Mouse (Mus musculus): ENCODE data around the gene Sergef.
A peak's percentile ranks its signal among the peaks of the same experiment; 100 is the strongest.

Gene Sergef

DNA sequence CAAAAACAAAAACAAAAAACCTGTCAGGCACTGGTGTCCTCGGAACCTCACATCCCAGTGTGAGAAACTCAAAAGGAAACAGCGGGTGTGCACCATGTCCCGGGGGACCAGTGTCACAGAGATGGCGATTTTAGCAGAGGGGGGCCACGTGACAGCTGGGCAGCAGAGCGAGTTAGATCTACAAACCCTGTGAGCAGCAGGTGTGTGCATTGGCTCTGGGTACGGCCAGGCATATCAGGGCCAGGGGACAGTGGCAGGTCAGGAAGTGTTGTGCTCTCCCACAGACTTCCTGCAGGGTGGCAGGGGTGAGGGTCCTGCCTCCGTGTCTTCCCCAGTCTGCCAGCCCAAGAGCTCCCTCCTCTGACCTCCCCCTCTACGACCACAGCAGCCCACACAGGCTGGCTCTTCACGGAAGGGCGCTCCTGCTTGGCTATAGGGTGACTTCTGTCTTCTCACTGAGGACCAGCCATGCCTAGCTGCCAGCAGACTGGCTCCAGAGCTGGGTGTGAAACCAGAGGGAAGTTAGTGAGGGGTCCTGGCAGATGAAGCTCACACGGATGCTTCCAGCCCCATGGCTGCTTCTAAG, 230.3 kb downstream of the Sergef start:
- no peak for DNase-seq (ENCODE audit: low read depth, low spot score)

DNA sequence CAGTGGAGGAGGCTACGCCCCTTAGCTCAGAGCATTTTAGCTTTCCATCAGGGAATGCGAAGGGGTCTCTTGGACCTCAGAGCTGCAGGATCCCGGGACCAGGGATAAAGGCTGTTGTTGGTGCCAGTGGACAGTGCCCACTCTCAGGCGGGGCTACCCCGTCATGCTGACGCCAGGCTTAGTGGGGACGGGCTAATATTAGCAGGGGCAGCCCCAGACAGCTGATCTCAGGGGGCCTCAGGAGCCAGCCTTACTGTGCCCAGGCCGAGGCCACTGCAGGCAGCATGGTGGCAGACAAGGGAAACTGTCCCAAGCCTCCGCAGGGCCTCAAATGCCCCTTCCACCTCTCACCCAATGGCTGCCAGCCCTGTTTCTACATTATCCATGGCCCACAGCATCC, 231.0 kb downstream of the Sergef start:
- DNase-seq (ENCODE audit: low read depth, low spot score): no peak

DNA sequence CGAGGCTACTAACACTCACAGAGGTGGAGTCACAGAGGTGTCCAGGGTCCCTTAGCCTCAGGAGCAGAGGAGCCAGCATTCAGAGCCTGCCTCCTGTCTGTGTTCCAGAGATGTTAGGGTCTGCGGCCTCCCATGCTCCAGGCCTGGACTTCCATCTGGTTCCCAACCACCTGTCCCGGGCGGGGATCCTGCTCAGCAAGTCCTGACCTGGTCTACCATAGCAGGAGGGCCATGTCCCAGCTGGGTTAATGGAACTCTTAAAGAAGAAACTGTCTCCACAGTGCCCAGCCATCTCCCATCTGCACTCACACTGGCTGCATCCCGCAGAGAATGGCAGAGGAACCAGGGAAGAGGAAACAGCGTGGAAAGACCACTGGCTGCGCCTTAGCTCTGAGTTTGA, 234.9 kb downstream of the Sergef start:
- DNase-seq (ENCODE audit: low read depth, low spot score): no peak

DNA sequence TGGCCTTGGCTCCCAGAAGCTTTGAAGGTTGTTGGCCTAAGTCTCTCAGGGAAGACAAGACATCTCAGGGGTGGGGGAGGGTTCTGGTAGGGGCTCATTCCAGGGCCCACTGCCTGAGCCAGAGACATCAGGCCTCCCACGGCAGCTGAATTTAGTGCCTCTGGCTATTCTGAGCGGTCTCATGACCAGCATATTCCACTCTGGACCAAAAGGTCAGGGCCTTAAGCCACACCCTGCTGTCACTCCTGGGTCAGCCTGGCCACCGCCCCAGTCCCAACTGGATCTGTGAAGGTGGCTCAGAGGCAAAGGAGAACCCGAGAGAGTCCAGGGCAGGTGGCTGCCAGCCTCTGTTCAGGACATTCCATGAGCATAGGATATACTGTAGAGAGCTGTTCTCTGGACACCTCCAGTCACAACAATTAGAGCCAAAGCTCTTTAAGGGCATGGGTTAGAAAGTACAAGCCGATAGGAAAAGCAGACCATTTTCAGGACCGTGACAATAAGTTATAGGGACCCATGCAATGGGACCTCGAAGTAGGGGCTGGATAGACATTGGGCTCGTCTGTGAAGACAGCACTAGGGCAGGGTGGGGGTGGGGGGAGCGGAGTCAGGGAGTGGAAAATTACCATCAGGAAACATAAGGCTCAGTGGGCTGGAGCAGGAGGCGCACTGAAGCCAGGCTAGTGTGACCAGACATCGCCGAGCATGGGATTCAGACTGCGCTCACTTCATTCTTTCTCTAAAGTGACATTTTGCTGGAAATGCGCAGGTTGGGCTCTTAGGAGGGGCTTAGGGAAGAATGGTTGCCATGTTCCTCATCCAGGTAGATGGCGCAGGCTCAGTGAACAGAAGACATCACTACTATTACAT, 235.8 kb downstream of the Sergef start:
- DNase-seq (ENCODE audit: low read depth, low spot score): no peak

DNA sequence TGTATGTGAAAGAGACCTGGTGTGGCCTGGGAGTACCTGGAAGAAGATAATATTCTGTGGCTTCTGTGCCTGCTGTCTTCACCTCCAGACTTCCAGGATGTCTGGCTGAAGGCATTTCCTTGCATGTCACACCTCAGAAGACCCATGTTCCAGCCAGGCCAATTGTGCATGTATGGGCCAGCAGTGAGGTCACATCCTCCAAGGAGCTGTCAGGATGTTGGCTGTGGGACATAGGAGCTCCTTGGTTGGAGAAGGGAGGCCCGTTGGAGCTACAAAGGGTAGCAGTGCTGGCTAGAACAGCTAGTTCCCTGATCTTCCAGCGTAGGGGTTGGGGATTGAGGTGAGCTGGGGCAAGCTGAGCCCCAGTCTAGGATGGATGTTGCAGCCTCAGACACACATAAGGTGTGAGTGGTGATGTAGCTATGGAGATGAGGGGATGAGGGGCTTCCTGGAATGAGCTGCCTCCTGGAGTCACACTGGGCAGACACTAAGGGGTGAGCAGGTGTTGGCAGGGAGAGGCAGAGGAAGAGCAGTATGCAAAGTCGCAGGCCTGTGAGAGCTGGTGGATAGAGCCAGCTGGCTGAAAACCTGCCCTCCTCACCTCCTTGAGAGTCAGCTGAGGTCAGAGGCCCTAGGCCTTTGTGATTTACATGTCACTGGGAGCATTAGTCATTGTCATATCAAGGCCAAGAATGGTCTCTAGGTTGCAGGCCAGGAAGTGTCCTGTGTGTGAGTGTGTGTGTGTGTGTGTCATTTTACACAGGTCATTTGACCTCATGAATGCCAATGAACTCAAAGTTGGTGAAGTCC, 238.0 kb downstream of the Sergef start:
- DNase-seq (ENCODE audit: low read depth, low spot score): no peak

DNA sequence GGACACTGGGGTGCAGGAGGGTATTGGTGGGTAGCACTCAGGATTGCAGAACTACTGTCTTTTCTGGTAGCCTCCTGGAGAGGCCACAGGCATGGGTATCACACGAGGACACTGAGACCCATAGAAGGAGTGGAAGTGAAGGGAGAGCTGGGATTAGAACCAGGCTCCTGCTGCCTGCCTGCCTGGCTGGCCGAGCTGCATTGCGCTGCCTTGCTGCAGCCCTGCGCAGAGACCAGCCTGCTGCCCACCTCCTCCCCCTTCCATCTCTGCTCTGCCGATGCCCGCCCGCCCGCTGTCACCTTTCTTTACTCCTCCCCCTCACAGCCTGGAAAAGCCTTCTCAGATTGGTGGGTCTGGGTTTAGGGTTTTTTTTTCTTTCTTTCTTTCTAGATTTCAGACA, 239.3 kb downstream of the Sergef start:
- DNase-seq (ENCODE audit: low read depth, low spot score): no peak

DNA sequence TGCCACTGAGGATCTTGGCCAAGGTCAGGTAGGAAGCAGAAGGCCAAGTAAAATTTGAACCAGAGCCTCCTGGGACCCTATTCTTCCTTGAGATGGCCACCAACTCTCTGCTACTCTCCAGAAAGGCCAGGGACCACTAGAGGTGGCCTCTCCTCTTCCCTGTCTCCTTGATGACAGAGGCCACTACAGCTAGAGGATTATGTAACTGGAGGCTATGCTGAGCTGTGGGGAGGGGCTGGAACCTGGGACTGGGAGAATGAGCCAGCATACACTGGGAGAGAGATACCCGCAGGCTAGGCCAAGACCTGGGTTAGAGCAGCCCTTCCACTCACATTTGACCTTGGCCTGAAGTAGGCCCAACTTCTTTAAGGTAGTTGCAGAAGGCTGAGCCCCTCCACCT, 239.9 kb downstream of the Sergef start:
- DNase-seq (ENCODE audit: low read depth, low spot score): no peak

DNA sequence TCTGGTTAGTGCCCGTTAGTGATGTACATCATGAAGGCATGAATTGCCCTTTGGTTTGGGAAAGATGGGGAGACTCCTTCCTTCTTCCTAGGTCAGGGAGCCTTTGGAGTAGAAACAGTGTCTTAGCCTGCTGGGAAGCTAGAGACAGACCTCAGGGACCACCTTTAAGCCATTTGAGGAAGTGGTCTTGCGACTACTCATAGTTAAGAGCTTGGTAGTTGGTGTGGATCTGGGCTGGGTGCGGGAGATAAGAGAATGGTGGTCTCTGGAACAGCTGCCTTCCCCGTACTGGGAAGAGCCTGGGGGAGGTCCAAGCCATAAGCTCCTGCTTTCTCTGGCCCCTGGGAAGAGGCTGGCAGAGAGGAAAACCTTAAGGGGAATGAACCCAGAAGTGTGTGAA, 241.0 kb downstream of the Sergef start:
- no peak for DNase-seq (ENCODE audit: low read depth, low spot score)

DNA sequence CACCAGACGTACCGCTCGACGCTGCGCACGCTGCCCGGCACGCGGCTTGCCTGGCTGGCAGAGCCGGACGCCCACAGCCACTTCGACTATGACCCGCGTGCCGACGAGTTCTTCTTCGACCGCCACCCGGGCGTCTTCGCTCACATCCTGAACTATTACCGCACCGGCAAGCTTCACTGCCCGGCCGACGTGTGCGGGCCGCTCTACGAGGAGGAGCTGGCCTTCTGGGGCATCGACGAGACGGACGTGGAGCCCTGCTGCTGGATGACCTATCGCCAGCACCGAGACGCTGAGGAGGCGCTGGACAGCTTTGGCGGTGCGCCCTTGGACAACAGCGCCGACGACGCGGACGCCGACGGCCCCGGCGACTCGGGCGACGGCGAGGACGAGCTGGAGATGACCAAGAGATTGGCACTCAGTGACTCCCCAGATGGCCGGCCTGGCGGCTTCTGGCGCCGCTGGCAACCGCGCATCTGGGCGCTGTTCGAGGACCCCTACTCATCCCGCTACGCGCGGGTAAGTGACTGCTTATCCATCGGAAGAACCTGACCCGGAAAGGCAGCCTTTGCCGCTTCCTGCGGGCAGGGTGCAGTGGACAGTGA, 241.8 kb downstream of the Sergef start:
- DNase-seq (ENCODE audit: low read depth, low spot score): no peak

DNA sequence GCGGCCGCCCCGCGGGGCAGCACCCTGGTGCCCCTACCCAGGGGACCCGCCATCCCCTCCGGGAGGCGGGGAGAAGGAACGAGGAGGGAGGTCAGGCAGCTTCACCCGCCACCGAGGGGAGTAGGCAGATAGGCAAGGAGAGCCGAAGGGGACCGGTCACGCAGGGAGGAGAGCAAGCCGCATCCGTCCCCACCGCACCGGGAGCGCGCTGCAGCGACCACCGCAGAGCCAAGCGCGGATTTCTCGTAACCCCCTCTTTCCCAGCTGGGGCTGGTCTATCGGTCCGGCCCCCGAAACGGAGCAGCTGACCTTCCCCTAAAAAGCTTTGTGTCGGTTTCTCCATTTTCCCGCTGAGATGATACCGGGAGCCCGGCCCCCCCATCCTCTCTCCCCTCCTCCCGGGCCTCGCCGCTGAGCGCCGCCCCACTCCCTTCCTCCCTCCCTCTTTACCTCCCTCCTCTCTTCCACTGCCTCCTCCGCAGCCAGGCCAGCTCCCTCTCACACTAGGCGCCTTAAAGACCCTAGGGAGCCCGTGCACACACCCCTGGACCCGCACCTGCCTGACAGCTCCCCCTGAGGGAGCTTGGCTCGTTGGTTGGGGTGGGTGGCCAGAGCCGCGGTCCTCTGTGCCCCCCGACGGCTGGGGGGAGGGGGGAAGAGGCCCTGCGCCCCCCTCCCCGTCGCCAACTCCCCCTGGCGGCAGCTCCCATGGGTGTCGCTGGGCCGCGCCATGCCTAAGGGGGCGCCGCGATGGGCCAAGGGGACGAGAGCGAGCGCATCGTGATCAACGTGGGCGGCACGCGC, 242.5 kb downstream of the Sergef start:
- peak; percentile 25 for DNase-seq (ENCODE audit: low read depth, low spot score)

DNA sequence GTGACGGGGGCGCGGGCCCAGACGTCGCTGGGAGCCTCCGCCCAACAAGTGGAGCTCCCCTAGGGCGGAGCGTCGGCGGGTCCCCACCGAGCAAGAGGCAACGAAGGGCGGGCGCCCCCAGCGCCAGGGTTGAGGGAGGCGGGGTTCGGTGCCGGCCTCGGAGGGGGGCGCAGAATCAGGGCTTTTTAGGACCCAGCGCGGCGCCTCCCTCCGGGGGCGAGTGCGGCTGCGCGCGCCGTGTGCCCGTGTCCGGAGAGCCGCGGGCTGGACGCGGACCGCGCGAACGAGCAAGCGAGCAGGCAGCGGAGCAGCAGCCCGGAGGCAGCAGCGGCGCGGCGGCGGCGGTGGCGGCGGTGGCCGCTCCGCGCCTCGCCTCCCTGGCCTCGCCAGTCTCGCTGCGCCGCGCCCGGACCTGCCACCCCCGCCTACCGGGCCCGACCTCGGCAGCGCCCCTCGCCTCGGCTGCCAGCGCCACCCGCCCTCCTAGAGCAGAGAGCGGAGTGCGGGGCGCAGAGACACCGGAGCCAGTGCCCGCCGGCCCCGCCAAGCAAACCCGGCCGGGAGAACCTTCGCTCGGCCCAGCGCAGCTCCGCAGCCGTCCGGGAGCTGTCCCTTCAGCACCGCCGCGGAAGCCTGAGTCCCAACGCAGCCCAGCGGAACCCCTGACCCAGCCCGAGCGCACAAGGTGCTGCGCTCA, 243.2 kb downstream of the Sergef start, which contains the start of gene Kcnc1:
TSS of gene Kcnc1 (plus strand) at position 267 of the 697 bp plus-strand sequence.
- peak; percentile 71 for DNase-seq (ENCODE audit: low read depth, low spot score)

DNA sequence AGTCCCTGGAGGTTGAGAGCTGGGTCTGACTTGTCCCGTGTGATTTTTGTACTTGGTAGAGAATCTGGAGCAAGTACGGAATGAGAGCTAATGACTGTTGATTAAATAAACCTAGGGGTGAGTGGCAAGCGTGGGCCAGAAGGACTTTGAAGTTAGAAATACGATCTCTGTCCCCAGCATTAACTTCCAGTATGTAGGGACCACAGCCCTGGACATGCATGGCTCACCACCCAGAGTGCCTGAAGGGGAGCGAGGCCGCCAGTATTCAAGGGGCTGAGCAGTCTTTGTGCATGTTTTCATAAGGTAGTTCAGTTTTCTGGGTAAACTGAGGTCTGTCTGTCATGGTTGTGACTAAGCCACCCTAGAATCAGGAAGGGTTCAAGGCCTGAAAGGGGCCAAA, 244.0 kb downstream of the Sergef start:
- no peak for DNase-seq (ENCODE audit: low read depth, low spot score)

DNA sequence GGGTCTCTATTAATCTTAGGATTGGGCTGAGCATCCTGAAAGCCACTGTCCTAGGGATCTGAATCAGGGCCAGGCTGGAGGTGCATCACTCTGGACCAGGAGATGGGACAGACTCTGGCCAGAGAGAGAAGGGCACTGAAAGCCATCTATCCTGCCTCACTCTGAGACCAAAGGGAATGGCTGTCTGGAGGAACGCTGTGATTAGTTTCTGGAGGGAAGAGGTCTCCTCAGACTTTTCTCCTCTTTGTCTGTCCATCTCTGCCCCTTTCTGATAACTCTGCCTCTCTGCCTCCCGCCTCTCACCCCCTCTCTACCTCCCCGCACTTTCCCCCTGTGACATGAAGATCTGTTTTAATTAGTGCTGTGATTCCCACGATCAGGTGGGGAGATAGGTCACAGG, 244.7 kb downstream of the Sergef start:
- DNase-seq (ENCODE audit: low read depth, low spot score): no peak

DNA sequence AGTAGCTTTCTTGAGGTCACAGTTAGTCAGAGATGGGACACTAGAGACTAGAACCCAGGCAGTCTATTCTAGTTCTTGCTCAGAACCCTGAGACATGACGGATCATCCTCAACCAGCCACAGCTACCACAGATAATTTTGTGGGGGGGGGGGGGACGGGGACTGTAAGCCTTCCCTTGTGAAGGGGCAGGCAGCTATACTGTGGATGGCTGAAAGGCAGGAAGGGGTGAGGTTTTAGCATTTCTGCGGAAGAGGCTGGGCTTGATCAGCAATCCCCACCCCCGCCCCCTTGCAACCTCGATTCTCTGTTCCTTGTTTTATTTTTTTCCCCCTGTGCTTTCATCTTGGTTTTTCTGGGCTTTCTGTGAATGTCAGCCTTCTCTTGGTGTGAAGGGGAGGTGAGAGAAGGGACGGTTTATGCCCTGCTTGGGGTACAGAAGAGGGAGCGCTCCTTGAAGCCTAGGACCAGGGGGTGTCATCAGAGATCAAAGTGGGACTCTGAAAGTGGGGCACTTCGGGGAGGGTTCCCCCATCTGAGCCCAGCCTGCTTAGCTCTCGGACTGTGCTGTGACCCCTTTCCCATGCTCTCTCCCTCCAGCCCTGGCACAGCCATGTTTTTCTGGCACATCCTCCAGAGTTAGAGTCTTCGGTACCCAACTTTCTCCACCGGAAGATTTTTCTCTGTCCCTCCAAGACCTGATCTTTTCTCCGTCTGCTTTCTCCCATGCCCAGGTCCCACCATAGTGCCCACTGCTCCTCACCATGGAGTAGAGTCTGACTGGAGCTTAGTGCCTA, 245.7 kb downstream of the Sergef start:
- no peak for DNase-seq (ENCODE audit: low read depth, low spot score)
